Mouse (Mus musculus): ENCODE results near the gene Pkp3. TPM values are rescaled to one million over a fixed set of nuclear protein-coding genes. Genes with fewer than 3 reads are reported as not detected.
"Not testable (repeated sequence)": the region's sequence is repeated elsewhere in the genome, so short reads cannot be mapped to it uniquely, and the experiment has no call there.

The Pkp3 gene
- polyA plus RNA-seq (2015; fragmentation: Nextera tagmentation; extraction: Ambion mirVana), result 0.18 and 8.4 TPM in 2 replicates

- H3K27me3 ChIP-seq (replicated peaks), result 0 out of 2 replicates have a peak, but pooled peaks cover 8% of the 10 kb centered on the region
- WGBS, result 93% methylated on average over 15 of the region's 15 CpGs
Measured at GRCm38 (mm10) chr7:141077841-141078240, at the start of gene Pkp3. Gene Pkp3 (plus strand): TSS chr7:141078218.

DNA sequence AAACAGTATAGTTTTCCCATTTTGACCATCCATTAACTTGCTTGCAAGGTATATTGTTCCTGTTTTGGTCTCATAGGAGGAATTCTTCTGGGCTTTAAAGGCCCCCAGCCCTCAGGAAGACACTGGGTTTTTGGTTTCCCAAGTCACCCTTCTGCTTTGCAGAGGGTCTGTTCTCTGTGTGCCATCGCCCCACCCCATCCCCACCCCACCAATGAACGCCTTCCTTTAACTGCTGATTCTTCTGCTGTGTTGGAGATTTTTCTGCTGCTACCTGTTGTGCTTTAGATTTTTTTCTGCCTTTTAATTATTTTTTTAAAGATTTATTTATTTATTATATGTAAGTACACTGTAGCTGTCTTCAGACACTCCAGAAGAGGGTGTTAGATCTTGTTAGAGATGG is 49.2 kb upstream of the Pkp3 start, which contains the start of gene Gm17387:
Gm17387 (plus strand) TSS at position 301 of the 400 bp plus-strand sequence.
- no peak for ATAC-seq (ENCODE audit: low FRiP score)
- no peaks in the 10 kb centered on the region for H3K4me1 ChIP-seq
- H3K27ac ChIP-seq (replicated peaks), result no peak within 1 kb of the TSS
- no peaks in the 10 kb centered on the region for H3K36me3 ChIP-seq
- WGBS, result 84% methylated on average over 2 of the region's 2 CpGs
- no peak within 1 kb of the TSS for H3K9ac ChIP-seq (replicated peaks)
- H3K4me3 ChIP-seq (replicated peaks), result no peak within 1 kb of the TSS
- no peaks in the 10 kb centered on the region for H3K9me3 ChIP-seq (replicated peaks)
- no peak within 1 kb of the TSS for H3K4me2 ChIP-seq
- H3K27me3 ChIP-seq (replicated peaks), result no peaks in the 10 kb centered on the region

More at GRCm38 (mm10) chr7:141077841-141078240, at the start of gene Pkp3:
- ATAC-seq (ENCODE audit: low FRiP score), result no peak
- H3K27ac ChIP-seq (replicated peaks), result no peak within 1 kb of the TSS
- no peaks in the 10 kb centered on the region for H3K4me1 ChIP-seq
- H3K9me3 ChIP-seq (replicated peaks), result no peaks in the 10 kb centered on the region
- no peak within 1 kb of the TSS for H3K4me3 ChIP-seq (replicated peaks)
- H3K9ac ChIP-seq (replicated peaks), result no peak within 1 kb of the TSS
- no peaks in the 10 kb centered on the region for H3K36me3 ChIP-seq
- H3K4me2 ChIP-seq, result no peak within 1 kb of the TSS

DNA sequence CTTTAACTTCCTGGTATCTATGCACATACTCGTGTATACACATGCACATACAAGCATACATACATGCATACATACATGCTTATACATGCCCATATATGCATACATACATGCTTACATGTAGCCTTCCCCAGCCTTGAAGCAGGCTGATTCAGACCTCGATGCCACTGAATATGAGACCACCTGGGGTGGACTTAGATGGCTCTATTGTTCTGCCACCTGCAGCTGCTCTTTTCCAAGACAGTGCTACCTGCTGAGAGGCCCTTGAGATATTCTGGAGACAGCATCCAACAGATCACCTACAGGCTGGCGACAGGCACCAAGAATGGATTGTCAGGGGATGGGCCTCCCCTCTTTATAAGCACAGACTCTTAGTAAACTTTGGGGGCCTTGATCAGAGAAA is 47.6 kb upstream of the Pkp3 start:
- no peaks in the 10 kb centered on the region for H3K36me3 ChIP-seq
- ATAC-seq (ENCODE audit: low FRiP score), result no peak
- H3K4me2 ChIP-seq, result no peak overlapping the region
- H3K27ac ChIP-seq (replicated peaks), result no peak overlapping the region
- WGBS, result 45% methylated on average over 3 of the region's 3 CpGs
- no peaks in the 10 kb centered on the region for H3K9me3 ChIP-seq (replicated peaks)
- no peaks in the 10 kb centered on the region for H3K27me3 ChIP-seq (replicated peaks)
- no peaks in the 10 kb centered on the region for H3K4me1 ChIP-seq
- no peak overlapping the region for H3K9ac ChIP-seq (replicated peaks)
- H3K4me3 ChIP-seq (replicated peaks), result no peak overlapping the region

DNA sequence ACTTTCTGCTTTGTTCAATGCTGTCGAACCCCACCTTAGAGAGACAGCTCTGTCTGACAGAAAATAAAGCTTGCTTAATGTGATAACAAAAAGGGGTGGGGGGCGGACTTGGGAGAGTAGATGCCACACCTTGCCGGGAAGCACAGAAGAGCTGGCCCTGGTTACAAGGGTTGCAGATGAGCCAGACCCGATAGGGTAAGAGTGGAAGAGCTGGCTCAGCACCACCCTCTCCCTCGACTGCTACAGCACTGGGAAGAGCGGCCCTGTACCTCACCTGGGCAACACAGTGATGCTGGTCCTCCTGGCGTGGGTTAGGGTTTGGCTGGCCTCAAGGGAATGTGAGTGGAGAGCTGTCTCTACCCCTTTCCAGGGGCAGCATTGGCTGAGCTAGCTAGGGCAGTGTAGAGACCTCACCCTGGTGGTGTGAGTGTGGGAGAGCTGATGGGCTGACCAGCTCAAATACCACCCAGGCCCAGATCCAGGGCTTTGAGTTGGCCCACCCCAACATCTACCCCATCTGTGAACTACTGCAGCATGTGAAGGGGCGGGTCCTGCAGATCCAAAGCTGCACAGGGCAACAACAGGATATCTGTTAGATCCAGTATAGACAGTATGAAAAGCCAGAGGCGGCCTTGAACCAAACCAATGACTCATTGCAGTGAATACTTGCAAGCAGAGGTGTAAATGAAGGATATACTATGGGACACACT is 45.4 kb upstream of the Pkp3 start:
- ATAC-seq (ENCODE audit: low FRiP score), result no peak
- Histone ChIP-seq H3K27me3 (replicated peaks) (no peaks in the 10 kb centered on the region), H3K4me2 (no peak overlapping the region), H3K27ac (replicated peaks) (no peak overlapping the region), H3K4me3 (replicated peaks) (no peak overlapping the region), H3K9me3 (replicated peaks) (no peaks in the 10 kb centered on the region), H3K9ac (replicated peaks) (no peak overlapping the region), H3K4me1 (no peaks in the 10 kb centered on the region), H3K36me3 (no peaks in the 10 kb centered on the region)
- 84% methylated on average over 9 of the region's 9 CpGs for WGBS

- not testable (repeated sequence) for H3K27me3 ChIP-seq (replicated peaks); ATAC-seq (ENCODE audit: low FRiP score); H3K27ac ChIP-seq (replicated peaks); H3K4me2 ChIP-seq; H3K9ac ChIP-seq (replicated peaks); H3K4me3 ChIP-seq (replicated peaks); H3K9me3 ChIP-seq (replicated peaks); H3K36me3 ChIP-seq; H3K4me1 ChIP-seq
- 83% methylated on average over 1 of the region's 2 CpGs for WGBS
Measured at GRCm38 (mm10) chr7:141036624-141037023, 41.4 kb upstream of the Pkp3 start.

- Histone ChIP-seq H3K9ac (replicated peaks) (no peak overlapping the region), H3K36me3 (no peaks in the 10 kb centered on the region), H3K27me3 (replicated peaks) (no peaks in the 10 kb centered on the region), H3K27ac (replicated peaks) (no peak overlapping the region), H3K4me3 (replicated peaks) (no peak overlapping the region), H3K9me3 (replicated peaks) (no peaks in the 10 kb centered on the region), H3K4me2 (no peak overlapping the region), H3K4me1 (0 out of 2 replicates have a peak, but pooled peaks cover 2% of the 10 kb centered on the region)
- 86% methylated on average over 21 of the region's 21 CpGs for WGBS
- no peak for ATAC-seq (ENCODE audit: low FRiP score)
Measured at GRCm38 (mm10) chr7:141038090-141039032, 39.7 kb upstream of the Pkp3 start.

- H3K27me3 ChIP-seq (replicated peaks), result no peaks in the 10 kb centered on the region
- no peak overlapping the region for H3K9ac ChIP-seq (replicated peaks)
- 0 out of 2 replicates have a peak, but pooled peaks cover 2% of the 10 kb centered on the region for H3K4me1 ChIP-seq
- no peak overlapping the region for H3K4me2 ChIP-seq
- H3K36me3 ChIP-seq, result no peaks in the 10 kb centered on the region
- no peak overlapping the region for H3K4me3 ChIP-seq (replicated peaks)
- 92% methylated on average over 4 of the region's 4 CpGs for WGBS
- no peak overlapping the region; the same call in 1 of the 2 replicates for H3K27ac ChIP-seq (replicated peaks)
- ATAC-seq (ENCODE audit: low FRiP score), result no peak
- no peaks in the 10 kb centered on the region for H3K9me3 ChIP-seq (replicated peaks)
Measured at GRCm38 (mm10) chr7:141039386-141040107, 38.5 kb upstream of the Pkp3 start.

DNA sequence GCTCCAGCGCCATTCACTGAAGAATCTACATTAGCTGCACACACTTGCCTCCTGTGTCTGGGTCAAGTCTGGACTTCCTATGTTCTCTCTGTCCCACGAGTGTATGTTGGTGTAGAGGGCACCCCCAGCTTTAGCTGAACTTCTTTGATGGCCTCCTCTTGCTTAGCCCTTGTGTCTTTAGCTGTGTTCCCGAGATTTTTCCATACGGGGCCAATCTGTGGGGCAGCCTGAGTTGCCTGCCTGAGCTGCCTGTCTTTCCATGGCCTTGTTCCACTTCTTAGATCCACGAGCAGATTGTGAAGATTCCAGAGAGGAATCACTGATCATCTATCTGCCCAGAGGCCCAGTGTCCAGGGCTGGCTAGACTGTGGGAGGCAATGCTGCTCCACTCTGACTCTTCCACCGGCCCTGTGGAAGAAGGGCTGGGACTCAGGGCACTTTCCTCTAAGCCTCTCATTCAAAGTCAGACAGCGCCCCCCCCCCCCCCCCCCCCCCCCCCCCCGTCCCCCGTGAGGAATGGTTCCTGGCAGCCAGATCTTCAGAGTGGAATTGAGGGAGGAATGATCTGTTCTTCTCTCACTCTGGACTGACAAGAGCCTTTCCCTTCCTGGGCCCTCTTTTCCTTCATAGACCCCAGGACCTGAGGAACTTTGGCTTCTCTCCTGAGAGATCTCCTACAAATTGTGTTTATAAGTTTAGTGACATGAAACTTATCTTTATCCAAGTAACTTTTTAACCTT is 37.0 kb upstream of the Pkp3 start:
- Histone ChIP-seq H3K9me3 (replicated peaks) (no peaks in the 10 kb centered on the region), H3K4me2 (no peak overlapping the region), H3K27ac (replicated peaks) (peak overlapping the region; percentile 72), H3K27me3 (replicated peaks) (no peaks in the 10 kb centered on the region), H3K36me3 (no peaks in the 10 kb centered on the region), H3K4me1 (0 out of 2 replicates have a peak, but pooled peaks cover 2% of the 10 kb centered on the region), H3K9ac (replicated peaks) (no peak overlapping the region), H3K4me3 (replicated peaks) (no peak overlapping the region)
- WGBS, result 41% methylated on average over 6 of the region's 9 CpGs
- ATAC-seq (ENCODE audit: low FRiP score), result no peak

GRCm38 (mm10) chr7:141041661-141042060 is 36.4 kb upstream of the Pkp3 start:
- H3K4me3 ChIP-seq (replicated peaks), result no peak overlapping the region
- peak; percentile 79; the same call in 1 of the 2 replicates for ATAC-seq (ENCODE audit: low FRiP score)
- H3K4me2 ChIP-seq, result no peak overlapping the region
- H3K9ac ChIP-seq (replicated peaks), result no peak overlapping the region
- no peaks in the 10 kb centered on the region for H3K27me3 ChIP-seq (replicated peaks)
- H3K27ac ChIP-seq (replicated peaks), result peak overlapping the region; percentile 72
- no peaks in the 10 kb centered on the region for H3K9me3 ChIP-seq (replicated peaks)
- WGBS, result 27% methylated on average over 5 of the region's 5 CpGs
- no peaks in the 10 kb centered on the region for H3K36me3 ChIP-seq
- H3K4me1 ChIP-seq, result peaks cover 2% of the 10 kb centered on the region; the same call in 1 of the 2 replicates

- no peak overlapping the region for H3K9ac ChIP-seq (replicated peaks)
- H3K4me2 ChIP-seq, result no peak overlapping the region
- ATAC-seq (ENCODE audit: low FRiP score), result no peak
- H3K4me1 ChIP-seq, result peaks cover 10% of the 10 kb centered on the region
- no peak overlapping the region for H3K4me3 ChIP-seq (replicated peaks)
- 48% methylated on average over 4 of the region's 4 CpGs for WGBS
- no peak overlapping the region for H3K27ac ChIP-seq (replicated peaks)
- H3K9me3 ChIP-seq (replicated peaks), result no peaks in the 10 kb centered on the region
- H3K36me3 ChIP-seq, result no peaks in the 10 kb centered on the region
- no peaks in the 10 kb centered on the region for H3K27me3 ChIP-seq (replicated peaks)
Measured at GRCm38 (mm10) chr7:141042539-141042938, 35.5 kb upstream of the Pkp3 start.
